9 mouse cellular contexts compared by ENCODE assay signal in the genomic region with DNA sequence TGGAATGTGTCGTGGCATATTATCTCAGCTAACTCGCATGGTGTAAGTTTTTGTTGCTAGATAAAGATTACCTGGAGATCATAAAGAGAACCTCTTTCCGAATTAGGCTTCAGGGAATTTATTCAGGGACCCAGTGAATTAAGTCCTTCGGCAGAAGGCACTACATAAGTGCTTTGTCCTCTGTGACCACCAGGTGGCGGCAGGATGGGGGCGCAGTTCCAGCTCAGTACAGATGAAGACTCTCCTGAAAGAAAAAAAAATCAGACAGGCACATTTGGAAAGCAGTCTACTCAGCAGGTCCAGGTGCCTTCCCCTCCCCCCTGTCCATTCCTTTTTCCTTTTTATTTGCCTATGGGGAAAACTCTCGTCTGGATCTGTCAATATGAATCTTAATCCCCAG. TPM values are rescaled to one million over a fixed set of nuclear protein-coding genes. Genes with fewer than 3 reads are reported as not detected.
A peak's percentile ranks its signal among the peaks of the same experiment; 100 is the strongest.
DNase-seq lines count a peak whose midpoint lies in the region; ATAC-seq and TF ChIP-seq lines count a peak whose summit lies in the region.
"Had no signal": no experiment of that assay in that cellular context is flagged by ENCODE, and none has a peak within 500 bp of the region (broad histone marks: within the 10 kb centered on the region; RNA-seq: fewer than 3 reads in every experiment).

No protein-coding gene starts in this region.

- no peaks in the 10 kb centered on the region for H3K27me3 ChIP-seq in kidney, embryonic 15.5 days

- H3K27ac ChIP-seq in kidney, embryonic 15.5 days = no peak overlapping the region
- H3K27ac ChIP-seq in left cerebral cortex, adult 2 months = no peak overlapping the region

- no peak overlapping the region for H3K4me3 ChIP-seq in kidney, embryonic 15.5 days (replicated peaks)
- H3K4me3 ChIP-seq in left cerebral cortex, adult 2 months = no peak overlapping the region

- no peak overlapping the region for H3K4me2 ChIP-seq in kidney, embryonic 15.5 days

- no peaks in the 10 kb centered on the region for H3K9me3 ChIP-seq in kidney, embryonic 15.5 days (replicated peaks)

- no peaks in the 10 kb centered on the region for H3K36me3 ChIP-seq in kidney, embryonic 15.5 days

- ATAC-seq in kidney, embryonic 15.5 days (replicated peaks; ENCODE audit: low FRiP score) = no peak
- 0 out of 2 replicates have a peak, but pooled peaks have one; percentile 51 for ATAC-seq in monocyte, adult 5-6 weeks (replicated peaks; ENCODE audit: insufficient number of reproducible peaks, low FRiP score, low TSS enrichment, poor library complexity, severe bottlenecking)

- peak; percentile 87 for TF ChIP-seq CTCF in left cerebral cortex, adult 2 months (IDR thresholded peaks at IDR 0.05)

- WGBS in kidney, embryonic 15.5 days = 18% methylated on average over 7 of the region's 7 CpGs

- intact Hi-C loops in heart, postnatal 10 days (cut with DNase I) = loop anchor here (2.0 kb wide), 1 partner anchor 100 kb away; no protein-coding TSS in a partner anchor
- intact Hi-C loops in left cerebral cortex, adult 2 months (cut with DNase I) = loop anchor here (5.0 kb wide), 1 partner anchor 102 kb away; no protein-coding TSS in a partner anchor

- H3K4me1 ChIP-seq in kidney, embryonic 15.5 days = no peaks in the 10 kb centered on the region

- DNase-seq in kidney, adult 11 months = peak; percentile 29
- DNase-seq in adrenal gland, postnatal 25 days = peak; percentile 76
- DNase-seq in embryo, embryonic 9.5 days (ENCODE audit: extremely low spot score) = peak; percentile 52
- DNase-seq in heart, postnatal 10 days = peak; percentile 69 to 80
- DNase-seq in left cerebral cortex, adult 2 months (ENCODE audit: extremely low spot score in 1 of 2, low spot score in 2 of 2) = peak; percentile 71 to 74
- peak; percentile 85 for DNase-seq in testis, postnatal 10 days (ENCODE audit: low spot score)

- no peak overlapping the region for H3K9ac ChIP-seq in kidney, embryonic 15.5 days

RNA-seq across cellular contexts. Expression of gene Pkd2l1, which starts 2.9 kb away (rescaled TPM):
- polyA plus RNA-seq in kidney, embryonic 15.5 days (2015; fragmentation: Nextera tagmentation; extraction: Ambion mirVana) = 0.05 and 0.09 TPM in 2 replicates
- not detected in 2 replicates for total RNA-seq in adrenal gland, postnatal 25 days (2021)
- not detected for total RNA-seq in heart, postnatal 10 days (2021)
- under 1 TPM in 1 of 2 experiments, not detected in 1; 0.09 TPM for total RNA-seq in left cerebral cortex, adult 2 months (2021)
- not detected in 3 replicates for total RNA-seq in monocyte, adult 5-6 weeks (2017)
- polyA plus RNA-seq: stomach, embryonic 14.5 days had no signal

RNA-seq across cellular contexts. Expression of gene Scd3, which starts 7.9 kb away (rescaled TPM):
- polyA plus RNA-seq in kidney, embryonic 15.5 days (2015; fragmentation: Nextera tagmentation; extraction: Ambion mirVana) = 0.45 and 0.66 TPM in 2 replicates
- not detected in 2 replicates for total RNA-seq in adrenal gland, postnatal 25 days (2021)
- total RNA-seq in heart, postnatal 10 days (2021) = under 1 TPM; 0.14 to 0.25 TPM
- total RNA-seq in left cerebral cortex, adult 2 months (2021) = 1 to 10 TPM; 3.3 to 3.8 TPM
- total RNA-seq in monocyte, adult 5-6 weeks (2017) = not detected in 3 replicates

RNA-seq across cellular contexts. Expression of gene Bloc1s2, which starts 48.9 kb away (rescaled TPM):
- polyA plus RNA-seq in kidney, embryonic 15.5 days (2015; fragmentation: Nextera tagmentation; extraction: Ambion mirVana) = 87.4 and 93.7 TPM in 2 replicates
- total RNA-seq in adrenal gland, postnatal 25 days (2021) = 24.7 and 36.9 TPM in 2 replicates
- 10 to 100 TPM; 15.9 to 18.7 TPM for total RNA-seq in heart, postnatal 10 days (2021)
- 10 to 100 TPM; 57.7 to 66.7 TPM for total RNA-seq in left cerebral cortex, adult 2 months (2021)
- total RNA-seq in monocyte, adult 5-6 weeks (2017) = 80.6 to 110 TPM (median 103 TPM) in 3 replicates

RNA-seq across cellular contexts. Expression of gene Cwf19l1, which starts 59.5 kb away (rescaled TPM):
- 31.0 and 34.2 TPM in 2 replicates for polyA plus RNA-seq in kidney, embryonic 15.5 days (2015; fragmentation: Nextera tagmentation; extraction: Ambion mirVana)
- 25.7 and 37.0 TPM in 2 replicates for total RNA-seq in adrenal gland, postnatal 25 days (2021)
- total RNA-seq in heart, postnatal 10 days (2021) = 10 to 100 TPM; 11.4 to 12.9 TPM
- total RNA-seq in left cerebral cortex, adult 2 months (2021) = 10 to 100 TPM; 17.3 to 19.4 TPM
- 9.8 to 16.1 TPM (median 13.7 TPM) in 3 replicates for total RNA-seq in monocyte, adult 5-6 weeks (2017)

Comparison
In these comparisons a context has a peak if more than half of its experiments do, and no peak if none do; other contexts are left out.
1. DNase-seq: peak in every context shown above with its lines; median percentile 85 in testis, postnatal 10 days; 76 in adrenal gland, postnatal 25 days; 74 in heart, postnatal 10 days; 72 in left cerebral cortex, adult 2 months; 52 in embryo, embryonic 9.5 days; 29 in kidney, adult 11 months.